Mouse (Mus musculus) G1E (cell line): ENCODE measurements around the gene Astn1.

ENCODE experiments used
- CTCF ChIP-seq: IDR thresholded peaks from 2 replicates; pipeline ENCODE4 v1.5.1; 2012; ENCODE audit warnings: low read depth, low read length, inconsistent platforms, mixed read lengths
- GATA2 ChIP-seq: IDR thresholded peaks from 2 replicates; pipeline ENCODE4 v1.6.1; 2012; ENCODE audit warnings: low read depth, low read length, inconsistent platforms, borderline replicate concordance
- POLR2AphosphoS5 ChIP-seq: IDR thresholded peaks from 2 replicates; pipeline ENCODE4 v1.6.1; 2012; ENCODE audit warnings: low read depth, low read length, inconsistent platforms; ENCODE audit not compliant: insufficient replicate concordance
- TAL1 ChIP-seq: conservative IDR thresholded peaks from 2 replicates; pipeline ENCODE4 v1.6.1; 2012; ENCODE audit warnings: low read depth, low read length, inconsistent platforms, mixed read lengths

DNA sequence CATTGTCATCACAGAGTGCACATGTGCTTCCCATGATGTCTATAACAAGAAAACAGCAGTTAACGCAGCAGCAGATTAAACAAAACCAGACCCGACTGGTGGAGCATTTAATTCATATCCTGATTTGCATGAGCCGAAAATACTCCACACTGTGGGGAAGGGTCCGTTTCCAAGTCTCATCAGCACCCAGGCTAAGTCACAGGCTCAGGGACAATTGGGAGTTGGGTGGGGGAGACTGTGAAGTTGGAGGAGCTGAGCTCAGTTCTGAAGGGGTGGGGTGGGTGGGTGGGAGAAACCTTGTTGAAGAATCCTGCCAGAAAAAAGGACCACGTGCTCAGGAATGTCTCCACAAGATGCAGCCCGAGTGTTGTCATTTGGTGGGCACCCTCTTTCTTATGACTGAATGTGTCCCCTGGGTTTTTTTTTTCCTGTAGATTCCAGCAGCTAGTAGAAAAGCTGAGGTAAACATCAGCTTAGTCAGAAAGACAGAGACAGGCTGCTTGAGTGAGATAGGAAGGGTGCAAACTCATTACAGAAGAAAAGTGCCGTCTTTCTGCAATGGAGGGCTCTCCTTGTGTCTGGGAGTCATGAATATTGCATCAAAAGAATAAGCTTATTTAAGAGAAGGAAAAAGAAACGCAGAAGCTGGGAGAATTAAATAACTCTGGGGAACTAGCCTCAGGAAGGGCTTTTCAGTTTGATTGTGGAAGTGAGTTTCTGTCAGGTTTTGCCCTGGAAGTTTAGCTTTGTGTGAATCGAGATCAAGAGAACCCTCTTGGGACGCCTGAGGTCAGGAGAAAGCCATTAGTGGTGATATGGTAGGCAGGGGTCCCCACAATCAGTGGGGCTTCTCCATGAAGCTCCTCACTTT, 44.1 kb downstream of the Astn1 start:
- TF ChIP-seq CTCF (no peak), POLR2AphosphoS5 (no peak), GATA2 (no peak), TAL1 (no peak)
